Mouse (Mus musculus) layer of hippocampus, adult 6 months (tissue): Measurements from ENCODE around the gene Ccr5. TPM values are rescaled to one million over a fixed set of nuclear protein-coding genes. Genes with fewer than 3 reads are reported as not detected.

Source experiments
- long read RNA-seq, 2 experiments: library from polyadenylated mRNA; unstranded; transcript quantifications; one replicate each; pipeline ENCODE4 v2.0.0; 2019 to 2020
- polyA plus RNA-seq: library from polyadenylated mRNA; unstranded; fragments of <200 nt; fragmentation: Nextera tagmentation; gene quantifications from 2 replicates; pipeline ENCODE4 v1.2.3, GENCODE M21; 2021

Ccr5 gene
- polyA plus RNA-seq, result 3.6 and 5.4 TPM in 2 replicates
- long read RNA-seq, experiment 1, full-length matches to known transcripts, result 9 of 11 reads
- long read RNA-seq, experiment 1, partial matches to known transcripts, result 0 of 11 reads
- long read RNA-seq, experiment 1, other reads (novel, unspliced or antisense), result 2 of 11 reads
- long read RNA-seq, experiment 2, full-length matches to known transcripts, result 12 of 12 reads
- long read RNA-seq, experiment 2, partial matches to known transcripts, result 0 of 12 reads
- long read RNA-seq, experiment 2, other reads (novel, unspliced or antisense), result 0 of 12 reads

DNA sequence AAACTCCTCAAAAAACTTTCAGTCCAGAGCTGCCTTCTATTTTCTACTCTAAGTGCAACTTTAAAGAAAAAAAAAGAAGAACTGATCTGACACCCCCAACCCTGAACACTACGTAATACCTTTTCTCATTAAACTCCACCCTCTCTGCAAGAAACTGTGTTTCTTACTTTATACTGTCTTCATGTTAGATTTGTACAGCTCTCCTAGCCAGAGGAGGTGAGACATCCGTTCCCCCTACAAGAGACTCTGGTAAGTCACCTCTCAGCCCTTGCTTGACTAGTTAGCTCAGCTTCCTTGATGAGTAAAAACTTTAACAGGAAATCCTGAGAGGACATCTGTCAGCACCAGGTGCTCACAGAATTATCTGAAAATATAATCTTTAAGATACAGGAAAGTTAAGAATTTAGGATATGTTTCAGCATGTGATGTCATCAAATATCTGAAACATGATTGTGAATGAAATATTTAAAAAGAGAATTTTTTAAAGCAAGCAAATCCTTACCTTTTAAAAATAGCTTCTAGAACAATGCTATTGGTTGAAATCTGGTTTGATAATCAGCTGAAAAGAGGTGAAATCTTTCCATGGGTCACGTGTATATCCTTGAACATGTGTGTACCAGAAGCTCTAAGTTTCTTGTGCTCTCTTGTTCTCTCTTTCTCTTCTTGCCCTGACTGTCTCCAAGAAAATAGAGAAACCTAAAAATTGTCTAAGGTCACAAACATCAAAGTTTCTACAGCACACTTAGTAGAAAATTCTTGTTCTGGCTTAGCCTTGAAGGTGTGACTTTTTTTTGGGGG lies at the start of gene Ccr5:
Ccr5 (plus strand) TSS at position 157 of the 798 bp plus-strand sequence.

DNA sequence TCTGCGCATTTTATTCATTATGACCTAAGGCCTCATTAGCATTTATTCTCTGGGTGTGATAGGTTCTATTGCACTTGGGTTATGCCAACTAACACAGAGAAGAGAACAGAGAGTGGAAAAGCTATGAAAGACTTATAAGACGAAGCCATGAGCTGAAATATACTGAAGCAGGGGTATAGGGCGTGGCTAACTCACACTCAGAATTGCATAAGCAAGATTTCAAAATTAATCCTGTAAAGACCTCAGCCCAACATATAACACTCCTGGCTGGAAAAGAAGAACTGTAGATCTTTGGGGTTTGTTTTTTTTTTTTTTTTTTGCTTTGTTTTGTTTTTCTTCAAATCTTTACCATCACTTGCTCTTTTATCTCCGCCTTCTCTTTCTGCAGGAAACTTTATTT lies 19.6 kb upstream of the Ccr5 start, which contains the start of gene Ccr2:
Ccr2 (plus strand) TSS at position 228 of the 400 bp plus-strand sequence.

Other genes starting within 250 kb of the Ccr5 start
- gene Ccr1, start 152.9 kb upstream of the Ccr5 start, polyA plus RNA-seq, result 0.05 and 0.11 TPM in 2 replicates
- not detected in 2 replicates for gene Ccr1l1, start 143.1 kb upstream of the Ccr5 start, polyA plus RNA-seq
- not detected in 2 replicates for gene Ccr3, start 99.6 kb upstream of the Ccr5 start, polyA plus RNA-seq
- gene Ccr2, start 19.6 kb upstream of the Ccr5 start, polyA plus RNA-seq, result 0.04 TPM in 2 replicates
- 8.5 and 11.7 TPM in 2 replicates for gene 2010315B03Rik, start 191.2 kb downstream of the Ccr5 start, polyA plus RNA-seq